Mouse (Mus musculus) hindbrain, embryonic 14.5 days (tissue): ENCODE data around the gene Tsfm. TPM values are rescaled to one million over a fixed set of nuclear protein-coding genes. Genes with fewer than 3 reads are reported as not detected.
A peak's percentile ranks its signal among the peaks of the same experiment; 100 is the strongest.

Experiments used
- ATAC-seq: fragments of 200-750 bp; cut with Nextera tagmentation; 2 replicates; pipeline ENCODE4 v1.8.0; 2017; ENCODE audit warnings: moderate number of reproducible peaks, mild to moderate bottlenecking, moderate TSS enrichment, moderate library complexity; ENCODE audit not compliant: low FRiP score
- DNase-seq: peaks from one replicate; pipeline ENCODE4 v3.0.0-alpha.2; 2015; ENCODE audit warnings: low spot score
- H3K27ac ChIP-seq: fragments of 300-500 bp; sonication (generic); 2 replicates; pipeline ENCODE4 v1.5.1; 2014; ENCODE audit warnings: mild to moderate bottlenecking, moderate library complexity
- H3K27me3 ChIP-seq: fragments of 300-500 bp; sonication (generic); 2 replicates; pipeline ENCODE4 v1.6.1; 2014; ENCODE audit warnings: mild to moderate bottlenecking, low read length, mixed read lengths; ENCODE audit not compliant: control insufficient read depth, insufficient read depth
- H3K36me3 ChIP-seq: fragments of 300-500 bp; sonication (generic); replicated peaks from 2 replicates; pipeline ENCODE4 v1.6.1; 2014; ENCODE audit not compliant: control insufficient read depth, insufficient read depth
- H3K4me1 ChIP-seq: fragments of 300-500 bp; sonication (generic); replicated peaks from 2 replicates; pipeline ENCODE4 v1.6.1; 2014; ENCODE audit warnings: antibody characterized with exemption, low read length, mixed read lengths; ENCODE audit not compliant: control insufficient read depth, insufficient read depth
- H3K4me2 ChIP-seq: fragments of 300-500 bp; sonication (generic); replicated peaks from 2 replicates; pipeline ENCODE4 v1.6.1; 2014; ENCODE audit warnings: mild to moderate bottlenecking, moderate library complexity
- H3K4me3 ChIP-seq: fragments of 300-500 bp; sonication (generic); replicated peaks from 2 replicates; pipeline ENCODE4 v1.5.1; 2014; ENCODE audit warnings: mild to moderate bottlenecking, low read length
- H3K9ac ChIP-seq: fragments of 300-500 bp; sonication (generic); 2 replicates; pipeline ENCODE4 v1.6.1; 2014
- H3K9me3 ChIP-seq: fragments of 300-500 bp; sonication (generic); 2 replicates; pipeline ENCODE4 v1.6.1; 2016; ENCODE audit warnings: low read length; ENCODE audit not compliant: control insufficient read depth
- WGBS: fragments of 180-500 bp; shearing (Covaris S2); extraction: QIAGEN DNeasy Blood & Tissue Kit; methylation state at CpG from one replicate; pipeline ENCODE4 v1.1.7; 2014; 5-methylcytosine and 5-hydroxymethylcytosine counted together
- polyA plus RNA-seq: library from polyadenylated mRNA; unstranded; fragments of >200 nt; fragmentation: Nextera tagmentation; extraction: Ambion mirVana; gene quantifications from 2 replicates; pipeline ENCODE4 v1.2.1, GENCODE M21; 2014

Gene Tsfm
- polyA plus RNA-seq, 1 experiment from 2014 or later: 59.1 TPM

GRCm38 (mm10) chr10:126977076-126977475, 53.6 kb downstream of the Tsfm start:
- Histone ChIP-seq H3K4me1 (peaks cover 21% of the 10 kb centered on the region), H3K9ac (no peak overlapping the region), H3K4me2 (no peak overlapping the region), H3K4me3 (no peak overlapping the region), H3K9me3 (no peaks in the 10 kb centered on the region), H3K36me3 (no peaks in the 10 kb centered on the region), H3K27me3 (peaks cover 15% of the 10 kb centered on the region), H3K27ac (no peak overlapping the region)
- 17% methylated on average over 4 of the region's 4 CpGs for WGBS
- ATAC-seq: no peak
- DNase-seq: no peak

- Histone ChIP-seq H3K27ac (no peak overlapping the region), H3K27me3 (peaks cover 17% of the 10 kb centered on the region), H3K4me2 (no peak overlapping the region), H3K36me3 (no peaks in the 10 kb centered on the region), H3K9me3 (no peaks in the 10 kb centered on the region), H3K4me1 (peaks cover 10% of the 10 kb centered on the region; the same call in 1 of the 2 replicates), H3K4me3 (no peak overlapping the region), H3K9ac (no peak overlapping the region)
- ATAC-seq (no peak), DNase-seq (no peak)
- 83% methylated on average over 6 of the region's 6 CpGs for WGBS
Measured at GRCm38 (mm10) chr10:126975706-126976105, 54.9 kb downstream of the Tsfm start.

GRCm38 (mm10) chr10:126972988-126973387, 57.7 kb downstream of the Tsfm start:
- DNase-seq (no peak), ATAC-seq (no peak)
- Histone ChIP-seq H3K27ac (no peak overlapping the region), H3K4me3 (no peak overlapping the region), H3K36me3 (no peaks in the 10 kb centered on the region), H3K4me1 (peaks cover 5% of the 10 kb centered on the region; the same call in 1 of the 2 replicates), H3K9me3 (no peaks in the 10 kb centered on the region), H3K9ac (no peak overlapping the region), H3K27me3 (peaks cover 24% of the 10 kb centered on the region), H3K4me2 (no peak overlapping the region)
- 28% methylated on average over 7 of the region's 7 CpGs for WGBS

GRCm38 (mm10) chr10:126972051-126972725, 58.5 kb downstream of the Tsfm start:
- Histone ChIP-seq H3K27me3 (peaks cover 24% of the 10 kb centered on the region), H3K27ac (no peak overlapping the region), H3K36me3 (no peaks in the 10 kb centered on the region), H3K4me3 (no peak overlapping the region), H3K4me1 (peaks cover 5% of the 10 kb centered on the region; the same call in 1 of the 2 replicates), H3K9ac (peak overlapping the region; percentile 11; the same call in 1 of the 2 replicates), H3K4me2 (peak overlapping the region; percentile 22), H3K9me3 (no peaks in the 10 kb centered on the region)
- ATAC-seq (peak; percentile 51; the same call in 1 of the 2 replicates), DNase-seq (no peak)
- WGBS: 8% methylated on average over 13 of the region's 13 CpGs

- H3K4me3 ChIP-seq: no peak overlapping the region
- no peak for ATAC-seq
- no peak overlapping the region for H3K9ac ChIP-seq
- WGBS: 8% methylated on average over 12 of the region's 12 CpGs
- peaks cover 24% of the 10 kb centered on the region for H3K27me3 ChIP-seq
- no peak for DNase-seq
- H3K4me2 ChIP-seq: peak overlapping the region; percentile 22; the same call in 1 of the 2 replicates
- H3K36me3 ChIP-seq: no peaks in the 10 kb centered on the region
- H3K27ac ChIP-seq: no peak overlapping the region
- H3K4me1 ChIP-seq: peaks cover 5% of the 10 kb centered on the region; the same call in 1 of the 2 replicates
- H3K9me3 ChIP-seq: no peaks in the 10 kb centered on the region
Measured at GRCm38 (mm10) chr10:126971363-126972050, 59.1 kb downstream of the Tsfm start.

GRCm38 (mm10) chr10:126963821-126964220, 66.8 kb downstream of the Tsfm start:
- Histone ChIP-seq H3K4me1 (no peaks in the 10 kb centered on the region; the same call in 1 of the 2 replicates), H3K9ac (no peak overlapping the region), H3K4me2 (no peak overlapping the region), H3K27ac (no peak overlapping the region), H3K36me3 (no peaks in the 10 kb centered on the region), H3K4me3 (no peak overlapping the region), H3K9me3 (no peaks in the 10 kb centered on the region), H3K27me3 (peaks cover 46% of the 10 kb centered on the region)
- no peak for ATAC-seq
- no peak for DNase-seq
- WGBS: 95% methylated on average over 8 of the region's 8 CpGs

- H3K27ac ChIP-seq: no peak overlapping the region
- no peak overlapping the region for H3K4me3 ChIP-seq
- H3K27me3 ChIP-seq: peaks cover 49% of the 10 kb centered on the region
- 46% methylated on average over 6 of the region's 6 CpGs for WGBS
- ATAC-seq (no peak), DNase-seq (no peak)
- H3K9me3 ChIP-seq: no peaks in the 10 kb centered on the region
- H3K4me2 ChIP-seq: no peak overlapping the region
- H3K36me3 ChIP-seq: no peaks in the 10 kb centered on the region
- H3K9ac ChIP-seq: no peak overlapping the region
- peaks cover under 1% of the 10 kb centered on the region; the same call in 1 of the 2 replicates for H3K4me1 ChIP-seq
Measured at GRCm38 (mm10) chr10:126962966-126963330, 67.7 kb downstream of the Tsfm start.

GRCm38 (mm10) chr10:126962271-126962965, 68.2 kb downstream of the Tsfm start:
- 25% methylated on average over 15 of the region's 15 CpGs for WGBS
- DNase-seq (no peak), ATAC-seq (peak; percentile 46; the same call in 1 of the 2 replicates)
- Histone ChIP-seq H3K4me1 (peaks cover 5% of the 10 kb centered on the region), H3K36me3 (no peaks in the 10 kb centered on the region), H3K9ac (no peak overlapping the region; the same call in 1 of the 2 replicates), H3K9me3 (no peaks in the 10 kb centered on the region), H3K27ac (no peak overlapping the region), H3K4me3 (no peak overlapping the region), H3K4me2 (0 out of 2 replicates have a peak overlapping the region, but pooled peaks have one; percentile 2), H3K27me3 (peaks cover 49% of the 10 kb centered on the region)

- DNase-seq: no peak
- H3K27ac ChIP-seq: no peak overlapping the region
- H3K4me2 ChIP-seq: no peak overlapping the region
Measured at GRCm38 (mm10) chr10:126961757-126962156, 68.9 kb downstream of the Tsfm start.

More at GRCm38 (mm10) chr10:126961757-126962156, 68.9 kb downstream of the Tsfm start:
- Histone ChIP-seq H3K4me1 (peaks cover 12% of the 10 kb centered on the region), H3K27me3 (peaks cover 49% of the 10 kb centered on the region), H3K9me3 (no peaks in the 10 kb centered on the region), H3K4me3 (no peak overlapping the region), H3K36me3 (no peaks in the 10 kb centered on the region), H3K9ac (no peak overlapping the region)
- ATAC-seq: no peak
- 61% methylated on average over 10 of the region's 10 CpGs for WGBS
